Mouse (Mus musculus) embryonic facial prominence, embryonic 11.5 days (tissue): ENCODE results near the gene Olfr1441. TPM values are rescaled to one million over a fixed set of nuclear protein-coding genes. Genes with fewer than 3 reads are reported as not detected.
A peak's percentile ranks its signal among the peaks of the same experiment; 100 is the strongest.

Experiments
- ATAC-seq: fragments of 200-750 bp; cut with Nextera tagmentation; replicated peaks from 2 replicates; pipeline ENCODE4 v1.8.0; 2017; ENCODE audit warnings: low read depth; ENCODE audit not compliant: insufficient number of reproducible peaks, low FRiP score, low TSS enrichment
- DNase-seq: peaks from one replicate; pipeline ENCODE4 v3.0.0-alpha.2; 2015; ENCODE audit warnings: low spot score
- H3K27ac ChIP-seq: fragments of 300-500 bp; sonication (generic); replicated peaks from 2 replicates; pipeline ENCODE4 v1.5.1; 2014; ENCODE audit warnings: mild to moderate bottlenecking, low read depth, low read length, control low read depth
- H3K27me3 ChIP-seq: fragments of 300-500 bp; sonication (generic); 2 replicates; pipeline ENCODE4 v1.6.1; 2014; ENCODE audit warnings: mild to moderate bottlenecking, low read length, moderate library complexity, mixed read lengths; ENCODE audit not compliant: control insufficient read depth, insufficient read depth
- H3K36me3 ChIP-seq: fragments of 300-500 bp; sonication (generic); replicated peaks from 2 replicates; pipeline ENCODE4 v1.6.1; 2014; ENCODE audit warnings: low read depth, mild to moderate bottlenecking, low read length, moderate library complexity, mixed read lengths; ENCODE audit not compliant: control insufficient read depth, insufficient read depth
- H3K4me1 ChIP-seq: fragments of 300-500 bp; sonication (generic); 2 replicates; pipeline ENCODE4 v1.6.1; 2014; ENCODE audit warnings: low read length, mixed read lengths; ENCODE audit not compliant: control insufficient read depth, insufficient read depth
- H3K4me2 ChIP-seq: fragments of 300-500 bp; sonication (generic); 2 replicates; pipeline ENCODE4 v1.6.1; 2014; ENCODE audit warnings: low read depth, mild to moderate bottlenecking, control low read depth, low read length, moderate library complexity
- H3K4me3 ChIP-seq: fragments of 300-500 bp; sonication (generic); 2 replicates; pipeline ENCODE4 v1.5.1; 2014; ENCODE audit warnings: low read depth, low read length, control low read depth
- H3K9ac ChIP-seq: fragments of 300-500 bp; sonication (generic); replicated peaks from 2 replicates; pipeline ENCODE4 v1.6.1; 2014; ENCODE audit warnings: mild to moderate bottlenecking, control low read depth, low read length
- H3K9me3 ChIP-seq: fragments of 300-500 bp; sonication (generic); replicated peaks from 2 replicates; pipeline ENCODE4 v1.6.1; 2016; ENCODE audit warnings: mild to moderate bottlenecking, low read length, inconsistent platforms, mixed read lengths; ENCODE audit not compliant: control insufficient read depth
- WGBS: fragments of 180-500 bp; shearing (Covaris S2); extraction: QIAGEN DNeasy Blood & Tissue Kit; methylation state at CpG from one replicate; pipeline ENCODE4 v1.1.7; 2014; 5-methylcytosine and 5-hydroxymethylcytosine counted together
- polyA plus RNA-seq: library from polyadenylated mRNA; unstranded; fragments of >200 nt; fragmentation: Nextera tagmentation; extraction: Ambion mirVana; gene quantifications from 2 replicates; pipeline ENCODE4 v1.2.1, GENCODE M21; 2014

The Olfr1441 gene
- polyA plus RNA-seq, 1 experiment from 2014 or later = not detected

- Histone ChIP-seq H3K9me3 (no peaks in the 10 kb centered on the region), H3K36me3 (no peaks in the 10 kb centered on the region), H3K4me1 (no peaks in the 10 kb centered on the region), H3K4me3 (no peak overlapping the region), H3K9ac (no peak overlapping the region), H3K27ac (no peak overlapping the region), H3K27me3 (no peaks in the 10 kb centered on the region), H3K4me2 (no peak overlapping the region)
- no peak for ATAC-seq
- 77% methylated on average over 3 of the region's 3 CpGs for WGBS
- DNase-seq = no peak
These were observed 27.8 kb downstream of the Olfr1441 start for GRCm38 (mm10) chr19:12445014-12445413.

GRCm38 (mm10) chr19:12457401-12458066, 40.3 kb downstream of the Olfr1441 start:
- Histone ChIP-seq H3K9ac (no peak overlapping the region), H3K9me3 (no peaks in the 10 kb centered on the region), H3K4me1 (no peaks in the 10 kb centered on the region), H3K36me3 (no peaks in the 10 kb centered on the region), H3K4me3 (no peak overlapping the region), H3K4me2 (no peak overlapping the region), H3K27ac (no peak overlapping the region), H3K27me3 (no peaks in the 10 kb centered on the region)
- WGBS = 64% methylated on average over 12 of the region's 12 CpGs
- DNase-seq = peak; percentile 31
- ATAC-seq = no peak

- Histone ChIP-seq H3K36me3 (no peaks in the 10 kb centered on the region), H3K27me3 (no peaks in the 10 kb centered on the region), H3K4me1 (no peaks in the 10 kb centered on the region), H3K4me2 (no peak overlapping the region), H3K9ac (no peak overlapping the region), H3K4me3 (no peak overlapping the region), H3K27ac (no peak overlapping the region), H3K9me3 (no peaks in the 10 kb centered on the region)
- DNase-seq = no peak
- 85% methylated on average over 4 of the region's 4 CpGs for WGBS
- ATAC-seq = no peak
These were observed 42.3 kb downstream of the Olfr1441 start for GRCm38 (mm10) chr19:12459516-12459915.

- WGBS = 83% methylated on average over 11 of the region's 11 CpGs
- DNase-seq (no peak), ATAC-seq (no peak)
These were observed 43.3 kb downstream of the Olfr1441 start, which contains the start of gene Mpeg1 for GRCm38 (mm10) chr19:12460282-12461249. Gene Mpeg1 (plus strand): TSS chr19:12460779.

GRCm38 (mm10) chr19:12462851-12463721, 45.9 kb downstream of the Olfr1441 start:
- Histone ChIP-seq H3K4me3 (no peak overlapping the region), H3K9me3 (no peaks in the 10 kb centered on the region), H3K9ac (no peak overlapping the region), H3K27me3 (no peaks in the 10 kb centered on the region), H3K4me2 (no peak overlapping the region), H3K36me3 (no peaks in the 10 kb centered on the region), H3K4me1 (no peaks in the 10 kb centered on the region), H3K27ac (no peak overlapping the region)
- ATAC-seq (no peak), DNase-seq (no peak)
- 60% methylated on average over 7 of the region's 7 CpGs for WGBS

More at GRCm38 (mm10) chr19:12460282-12461249, 43.3 kb downstream of the Olfr1441 start, which contains the start of gene Mpeg1:
- Histone ChIP-seq H3K4me2 (no peak within 1 kb of the TSS), H3K27ac (no peak within 1 kb of the TSS), H3K9me3 (no peaks in the 10 kb centered on the region), H3K27me3 (no peaks in the 10 kb centered on the region), H3K9ac (no peak within 1 kb of the TSS), H3K4me3 (no peak within 1 kb of the TSS), H3K36me3 (no peaks in the 10 kb centered on the region), H3K4me1 (no peaks in the 10 kb centered on the region)

GRCm38 (mm10) chr19:12463722-12464035, 46.4 kb downstream of the Olfr1441 start:
- 10% methylated on average over 1 of the region's 1 CpGs for WGBS
- H3K4me2 ChIP-seq = no peak overlapping the region
- no peak overlapping the region for H3K4me3 ChIP-seq
- no peak overlapping the region for H3K27ac ChIP-seq
- ATAC-seq = peak; percentile 42; the same call in 1 of the 2 replicates
- H3K9ac ChIP-seq = no peak overlapping the region
- DNase-seq = peak; percentile 36
- H3K4me1 ChIP-seq = no peaks in the 10 kb centered on the region
- H3K9me3 ChIP-seq = no peaks in the 10 kb centered on the region
- H3K27me3 ChIP-seq = no peaks in the 10 kb centered on the region
- H3K36me3 ChIP-seq = no peaks in the 10 kb centered on the region

- no peak for ATAC-seq
- Histone ChIP-seq H3K9me3 (no peaks in the 10 kb centered on the region), H3K27me3 (no peaks in the 10 kb centered on the region), H3K4me1 (no peaks in the 10 kb centered on the region), H3K4me2 (no peak overlapping the region), H3K36me3 (no peaks in the 10 kb centered on the region), H3K9ac (no peak overlapping the region), H3K4me3 (no peak overlapping the region), H3K27ac (no peak overlapping the region)
- no peak for DNase-seq
- 77% methylated on average over 5 of the region's 5 CpGs for WGBS
These were observed 46.9 kb downstream of the Olfr1441 start for GRCm38 (mm10) chr19:12464127-12464526.
